Mouse (Mus musculus): ENCODE results near the gene Dhrs9. TPM values are rescaled to one million over a fixed set of nuclear protein-coding genes. Genes with fewer than 3 reads are reported as not detected.

Dhrs9 gene
- polyA plus RNA-seq, 1 experiment from 2014 or later, result not detected

DNA sequence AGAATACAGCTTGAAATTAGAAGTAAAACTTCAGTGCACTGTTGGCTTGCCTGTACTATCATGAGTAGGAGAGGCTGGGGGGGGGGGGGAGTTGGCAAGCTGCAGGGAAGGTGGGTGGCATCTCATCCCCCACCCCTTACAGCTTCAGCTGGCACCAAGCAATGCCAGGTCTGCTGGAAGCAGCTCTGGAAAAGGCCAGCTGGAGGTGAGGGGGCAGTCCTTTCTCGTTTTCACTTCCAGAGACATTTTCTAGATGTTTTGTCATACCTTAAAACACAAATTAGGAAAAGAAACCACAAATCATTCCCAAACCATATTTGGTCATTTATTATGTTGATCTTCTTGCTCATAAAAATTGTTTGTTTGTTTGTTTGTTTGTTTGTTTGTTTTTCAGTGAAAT lies 444 bp upstream of the Dhrs9 start:
- no peak overlapping the region for H3K4me2 ChIP-seq (ENCODE audit: low read depth, low read length)
- H3K4me3 ChIP-seq (ENCODE audit: low read depth, low read length), result no peak overlapping the region
- no peaks in the 10 kb centered on the region for H3K27me3 ChIP-seq (ENCODE audit: control insufficient read depth, insufficient read depth, low read length)
- no peaks in the 10 kb centered on the region for H3K4me1 ChIP-seq (ENCODE audit: control insufficient read depth, insufficient read depth, low read length)
- H3K9me3 ChIP-seq (replicated peaks; ENCODE audit: control insufficient read depth, low read length), result no peaks in the 10 kb centered on the region
- DNase-seq (ENCODE audit: low spot score) (no peak), ATAC-seq (replicated peaks; ENCODE audit: insufficient number of reproducible peaks, low FRiP score, low TSS enrichment, low read depth) (no peak)
- 61% methylated on average over 1 of the region's 1 CpGs for WGBS
- no peak overlapping the region for H3K27ac ChIP-seq (replicated peaks; ENCODE audit: low read depth, low read length)
- no peaks in the 10 kb centered on the region for H3K36me3 ChIP-seq (replicated peaks; ENCODE audit: control insufficient read depth, insufficient read depth, low read depth, low read length)
- H3K9ac ChIP-seq (replicated peaks; ENCODE audit: low read length), result no peak overlapping the region

DNA sequence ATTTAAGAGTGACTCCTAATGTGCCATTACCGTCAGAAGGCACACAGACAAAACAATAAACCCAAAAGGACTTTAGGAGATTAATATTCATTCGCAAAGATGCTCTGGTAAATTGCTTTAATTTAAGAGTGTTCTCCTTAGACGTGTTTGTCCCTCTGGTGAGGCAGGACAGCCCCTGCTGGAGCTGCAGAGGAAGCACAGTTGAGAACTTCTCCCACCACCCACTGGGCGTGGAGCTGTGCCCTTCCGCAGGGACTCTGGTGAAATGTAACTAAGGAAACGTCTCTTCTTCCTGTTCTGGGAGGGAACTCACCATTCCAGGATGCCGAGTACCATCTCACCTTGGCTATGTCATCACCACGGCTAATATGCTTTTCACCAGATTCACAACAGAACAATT lies 1.5 kb downstream of the Dhrs9 start:
- no peak overlapping the region for H3K4me3 ChIP-seq (ENCODE audit: low read depth, low read length)
- DNase-seq (ENCODE audit: low spot score), result peak; percentile 4
- H3K4me2 ChIP-seq (ENCODE audit: low read depth, low read length), result no peak overlapping the region
- no peak for ATAC-seq (replicated peaks; ENCODE audit: insufficient number of reproducible peaks, low FRiP score, low TSS enrichment, low read depth)
- H3K36me3 ChIP-seq (replicated peaks; ENCODE audit: control insufficient read depth, insufficient read depth, low read depth, low read length), result no peaks in the 10 kb centered on the region
- H3K4me1 ChIP-seq (ENCODE audit: control insufficient read depth, insufficient read depth, low read length), result no peaks in the 10 kb centered on the region
- no peaks in the 10 kb centered on the region for H3K9me3 ChIP-seq (replicated peaks; ENCODE audit: control insufficient read depth, low read length)
- H3K27me3 ChIP-seq (ENCODE audit: control insufficient read depth, insufficient read depth, low read length), result no peaks in the 10 kb centered on the region
- 39% methylated on average over 8 of the region's 8 CpGs for WGBS
- no peak overlapping the region for H3K27ac ChIP-seq (replicated peaks; ENCODE audit: low read depth, low read length)
- no peak overlapping the region for H3K9ac ChIP-seq (replicated peaks; ENCODE audit: low read length)

GRCm38 (mm10) chr2:69382838-69383237 lies 2.6 kb downstream of the Dhrs9 start:
- H3K9ac ChIP-seq (replicated peaks; ENCODE audit: low read length), result no peak overlapping the region
- no peak overlapping the region for H3K4me2 ChIP-seq (ENCODE audit: low read depth, low read length)
- no peak overlapping the region for H3K27ac ChIP-seq (replicated peaks; ENCODE audit: low read depth, low read length)
- ATAC-seq (replicated peaks; ENCODE audit: insufficient number of reproducible peaks, low FRiP score, low TSS enrichment, low read depth), result no peak
- H3K4me3 ChIP-seq (ENCODE audit: low read depth, low read length), result no peak overlapping the region
- no peak for DNase-seq (ENCODE audit: low spot score)
- H3K36me3 ChIP-seq (replicated peaks; ENCODE audit: control insufficient read depth, insufficient read depth, low read depth, low read length), result no peaks in the 10 kb centered on the region
- no peaks in the 10 kb centered on the region for H3K27me3 ChIP-seq (ENCODE audit: control insufficient read depth, insufficient read depth, low read length)
- WGBS, result 89% methylated on average over 5 of the region's 5 CpGs
- H3K4me1 ChIP-seq (ENCODE audit: control insufficient read depth, insufficient read depth, low read length), result no peaks in the 10 kb centered on the region
- no peaks in the 10 kb centered on the region for H3K9me3 ChIP-seq (replicated peaks; ENCODE audit: control insufficient read depth, low read length)

DNA sequence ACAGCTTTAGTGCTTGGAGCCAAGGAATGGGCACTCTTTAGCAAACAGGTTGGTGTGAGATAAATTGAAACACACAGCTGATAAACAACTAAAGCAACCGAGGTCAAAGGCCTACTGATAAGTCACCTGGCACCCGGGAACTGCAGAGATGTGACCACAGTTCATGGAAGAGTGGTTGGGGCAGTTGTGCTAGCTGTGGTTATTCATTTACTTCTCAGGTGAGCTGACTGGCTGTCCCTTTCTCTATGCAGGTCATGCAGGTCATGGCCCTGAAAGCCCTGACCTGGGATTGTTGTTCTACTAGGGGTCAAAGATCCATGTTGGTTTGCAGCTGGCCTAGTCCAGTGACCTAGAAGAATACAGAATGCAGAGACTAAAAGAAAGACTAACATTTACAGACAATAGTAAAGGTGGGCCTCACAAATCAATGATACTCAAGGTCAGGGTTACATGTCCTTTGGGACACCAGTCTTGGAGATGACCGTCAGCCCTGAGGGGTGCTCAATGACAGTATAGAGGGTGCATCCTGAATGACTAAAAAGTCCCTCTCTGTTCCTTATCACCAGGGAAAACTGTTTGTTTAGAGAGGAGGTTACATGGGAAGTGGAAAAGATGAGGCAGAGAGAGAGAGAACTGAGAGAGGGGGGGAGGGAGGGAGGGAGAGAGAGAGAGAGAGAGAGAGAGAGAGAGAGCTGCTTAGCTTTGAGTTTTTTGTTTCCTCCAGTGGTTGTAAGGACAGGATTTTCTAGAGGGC lies 6.0 kb downstream of the Dhrs9 start:
- Histone ChIP-seq H3K4me2 (ENCODE audit: low read depth, low read length) (no peak overlapping the region), H3K9me3 (replicated peaks; ENCODE audit: control insufficient read depth, low read length) (no peaks in the 10 kb centered on the region), H3K9ac (replicated peaks; ENCODE audit: low read length) (no peak overlapping the region), H3K4me3 (ENCODE audit: low read depth, low read length) (no peak overlapping the region), H3K27ac (replicated peaks; ENCODE audit: low read depth, low read length) (no peak overlapping the region), H3K36me3 (replicated peaks; ENCODE audit: control insufficient read depth, insufficient read depth, low read depth, low read length) (no peaks in the 10 kb centered on the region), H3K27me3 (ENCODE audit: control insufficient read depth, insufficient read depth, low read length) (no peaks in the 10 kb centered on the region), H3K4me1 (ENCODE audit: control insufficient read depth, insufficient read depth, low read length) (no peaks in the 10 kb centered on the region)
- 81% methylated on average over 3 of the region's 3 CpGs for WGBS
- no peak for DNase-seq (ENCODE audit: low spot score)
- no peak for ATAC-seq (replicated peaks; ENCODE audit: insufficient number of reproducible peaks, low FRiP score, low TSS enrichment, low read depth)

DNA sequence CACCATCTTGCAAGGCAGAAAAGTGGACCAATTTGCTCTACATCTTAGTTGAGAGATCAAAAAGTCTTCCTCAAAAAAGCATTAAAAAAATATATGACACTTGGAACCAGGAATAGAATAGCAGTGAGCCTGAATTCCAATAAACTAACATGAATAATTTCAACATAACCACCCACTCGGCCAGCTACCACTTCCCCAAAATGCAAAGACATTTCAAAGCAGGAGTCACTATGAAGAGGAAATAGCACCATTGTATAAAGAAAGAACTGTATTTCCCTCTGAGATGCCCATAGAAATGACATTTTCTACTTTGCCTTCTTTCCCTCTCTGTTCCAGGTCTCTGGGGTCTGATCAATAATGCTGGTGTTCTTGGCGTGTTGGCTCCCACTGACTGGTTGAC lies 13.7 kb downstream of the Dhrs9 start:
- WGBS, result 82% methylated on average over 2 of the region's 2 CpGs
- Histone ChIP-seq H3K4me3 (ENCODE audit: low read depth, low read length) (no peak overlapping the region), H3K9ac (replicated peaks; ENCODE audit: low read length) (no peak overlapping the region), H3K27ac (replicated peaks; ENCODE audit: low read depth, low read length) (no peak overlapping the region), H3K27me3 (ENCODE audit: control insufficient read depth, insufficient read depth, low read length) (no peaks in the 10 kb centered on the region), H3K9me3 (replicated peaks; ENCODE audit: control insufficient read depth, low read length) (no peaks in the 10 kb centered on the region), H3K4me1 (ENCODE audit: control insufficient read depth, insufficient read depth, low read length) (no peaks in the 10 kb centered on the region), H3K4me2 (ENCODE audit: low read depth, low read length) (no peak overlapping the region), H3K36me3 (replicated peaks; ENCODE audit: control insufficient read depth, insufficient read depth, low read depth, low read length) (no peaks in the 10 kb centered on the region)
- DNase-seq (ENCODE audit: low spot score), result no peak
- no peak for ATAC-seq (replicated peaks; ENCODE audit: insufficient number of reproducible peaks, low FRiP score, low TSS enrichment, low read depth)

GRCm38 (mm10) chr2:69395597-69396248 lies 15.5 kb downstream of the Dhrs9 start:
- no peak for ATAC-seq (replicated peaks; ENCODE audit: insufficient number of reproducible peaks, low FRiP score, low TSS enrichment, low read depth)
- Histone ChIP-seq H3K4me3 (ENCODE audit: low read depth, low read length) (no peak overlapping the region), H3K4me2 (ENCODE audit: low read depth, low read length) (no peak overlapping the region), H3K9ac (replicated peaks; ENCODE audit: low read length) (no peak overlapping the region), H3K27ac (replicated peaks; ENCODE audit: low read depth, low read length) (no peak overlapping the region), H3K4me1 (ENCODE audit: control insufficient read depth, insufficient read depth, low read length) (no peaks in the 10 kb centered on the region), H3K9me3 (replicated peaks; ENCODE audit: control insufficient read depth, low read length) (no peaks in the 10 kb centered on the region), H3K27me3 (ENCODE audit: control insufficient read depth, insufficient read depth, low read length) (no peaks in the 10 kb centered on the region), H3K36me3 (replicated peaks; ENCODE audit: control insufficient read depth, insufficient read depth, low read depth, low read length) (no peaks in the 10 kb centered on the region)
- WGBS, result 78% methylated on average over 9 of the region's 9 CpGs
- DNase-seq (ENCODE audit: low spot score), result no peak

- Histone ChIP-seq H3K27ac (replicated peaks; ENCODE audit: low read depth, low read length) (no peak overlapping the region), H3K36me3 (replicated peaks; ENCODE audit: control insufficient read depth, insufficient read depth, low read depth, low read length) (no peaks in the 10 kb centered on the region), H3K9ac (replicated peaks; ENCODE audit: low read length) (no peak overlapping the region), H3K4me3 (ENCODE audit: low read depth, low read length) (no peak overlapping the region), H3K4me2 (ENCODE audit: low read depth, low read length) (no peak overlapping the region), H3K27me3 (ENCODE audit: control insufficient read depth, insufficient read depth, low read length) (no peaks in the 10 kb centered on the region), H3K9me3 (replicated peaks; ENCODE audit: control insufficient read depth, low read length) (no peaks in the 10 kb centered on the region), H3K4me1 (ENCODE audit: control insufficient read depth, insufficient read depth, low read length) (no peaks in the 10 kb centered on the region)
- ATAC-seq (replicated peaks; ENCODE audit: insufficient number of reproducible peaks, low FRiP score, low TSS enrichment, low read depth) (no peak), DNase-seq (ENCODE audit: low spot score) (no peak)
- 87% methylated on average over 12 of the region's 12 CpGs for WGBS
Measured at GRCm38 (mm10) chr2:69396760-69397435, 16.7 kb downstream of the Dhrs9 start.

Measured in embryonic facial prominence, embryonic 11.5 days (tissue).